Mouse (Mus musculus) lung, embryonic 15.5 days (tissue): ENCODE results near the gene Hsd17b14. TPM values are rescaled to one million over a fixed set of nuclear protein-coding genes. Genes with fewer than 3 reads are reported as not detected.

Experiments used
- ATAC-seq: fragments of 200-750 bp; cut with Nextera tagmentation; 2 replicates; pipeline ENCODE4 v1.8.0; 2017; ENCODE audit warnings: moderate number of reproducible peaks, borderline replicate concordance; ENCODE audit not compliant: low FRiP score, low TSS enrichment; ENCODE audit errors: extremely low read depth
- H3K27ac ChIP-seq: fragments of 300-500 bp; sonication (generic); 2 replicates; pipeline ENCODE4 v1.5.1; 2015; ENCODE audit warnings: moderate library complexity, mild to moderate bottlenecking, inconsistent platforms
- H3K27me3 ChIP-seq: fragments of 300-500 bp; sonication (generic); 2 replicates; pipeline ENCODE4 v1.6.1; 2015; ENCODE audit warnings: inconsistent platforms
- H3K36me3 ChIP-seq: fragments of 300-500 bp; sonication (generic); 2 replicates; pipeline ENCODE4 v1.6.1; 2015; ENCODE audit warnings: inconsistent platforms
- H3K4me1 ChIP-seq: fragments of 300-500 bp; sonication (generic); 2 replicates; pipeline ENCODE4 v1.6.1; 2015; ENCODE audit warnings: inconsistent platforms
- H3K4me2 ChIP-seq: fragments of 300-500 bp; sonication (generic); 2 replicates; pipeline ENCODE4 v1.6.1; 2015; ENCODE audit warnings: inconsistent platforms, mild to moderate bottlenecking, moderate library complexity
- H3K4me3 ChIP-seq: fragments of 300-500 bp; sonication (generic); 2 replicates; pipeline ENCODE4 v1.5.1; 2015; ENCODE audit warnings: mild to moderate bottlenecking, inconsistent platforms
- H3K9ac ChIP-seq: fragments of 300-500 bp; sonication (generic); 2 replicates; pipeline ENCODE4 v1.6.1; 2015; ENCODE audit warnings: inconsistent platforms
- H3K9me3 ChIP-seq: fragments of 300-500 bp; sonication (generic); 2 replicates; pipeline ENCODE4 v1.6.1; 2016; ENCODE audit warnings: inconsistent platforms
- WGBS: fragments of 180-500 bp; shearing (Covaris S2); methylation state at CpG from one replicate; pipeline ENCODE4 v1.1.7; 2015; 5-methylcytosine and 5-hydroxymethylcytosine counted together
- polyA plus RNA-seq: library from polyadenylated mRNA; unstranded; fragments of >200 nt; fragmentation: Nextera tagmentation; extraction: Ambion mirVana; gene quantifications from 2 replicates; pipeline ENCODE4 v1.2.1, GENCODE M21; 2015

Gene Hsd17b14
- polyA plus RNA-seq, 1 experiment from 2014 or later, result 1.7 TPM

DNA sequence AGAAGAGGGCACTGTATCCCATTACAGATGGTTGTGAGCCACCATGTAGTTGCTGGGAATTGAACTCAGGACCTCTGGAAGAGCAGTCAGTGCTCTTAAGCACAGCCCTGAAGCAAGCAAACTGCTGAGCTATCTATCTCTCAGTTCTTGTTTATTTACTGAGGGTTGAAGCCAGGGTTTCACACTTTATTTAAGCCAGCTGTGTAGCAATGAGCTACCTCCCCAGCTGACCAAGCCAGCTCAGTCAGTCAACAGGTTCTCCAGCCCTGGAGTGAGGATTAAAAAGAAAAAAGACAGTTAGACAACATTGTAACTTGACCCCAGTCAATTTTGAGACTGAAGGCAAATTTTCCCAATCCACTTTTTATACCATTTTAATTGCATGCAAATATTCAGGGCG lies 19.0 kb upstream of the Hsd17b14 start:
- WGBS, result 60% methylated on average over 1 of the region's 1 CpGs
- ATAC-seq, result no peak

DNA sequence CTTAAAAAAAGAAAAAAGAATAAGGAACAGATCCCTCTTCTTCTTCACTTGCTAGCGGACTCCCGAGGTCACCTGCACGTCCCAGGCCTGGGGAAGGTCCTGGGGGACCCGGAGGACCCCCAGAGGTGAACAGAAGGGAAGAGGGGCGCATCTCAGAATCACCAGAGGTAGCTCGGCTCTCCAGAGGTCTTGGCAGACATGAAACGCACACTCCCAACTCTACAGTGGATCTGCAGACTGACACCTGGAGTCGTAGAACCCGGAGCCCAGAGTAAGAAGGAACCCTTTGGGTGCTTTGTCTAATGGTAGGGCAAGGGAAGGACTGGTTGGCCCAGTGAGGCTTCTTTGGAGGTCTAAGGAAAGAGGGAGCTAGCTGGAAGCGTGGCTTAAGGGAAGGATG lies 17.1 kb upstream of the Hsd17b14 start:
- H3K9me3 ChIP-seq, result no peaks in the 10 kb centered on the region
- no peaks in the 10 kb centered on the region for H3K27me3 ChIP-seq
- no peak overlapping the region for H3K27ac ChIP-seq
- H3K9ac ChIP-seq, result peak overlapping the region; percentile 48
- peak overlapping the region; percentile 52 for H3K4me3 ChIP-seq
- H3K4me2 ChIP-seq, result peak overlapping the region; percentile 85
- H3K4me1 ChIP-seq, result peaks cover 8% of the 10 kb centered on the region
- no peaks in the 10 kb centered on the region for H3K36me3 ChIP-seq
- 79% methylated on average over 10 of the region's 10 CpGs for WGBS
- no peak for ATAC-seq

More for the DNA sequence above, 19.0 kb upstream of the Hsd17b14 start:
- Histone ChIP-seq H3K4me1 (peaks cover 11% of the 10 kb centered on the region), H3K27ac (no peak overlapping the region), H3K9ac (no peak overlapping the region), H3K4me2 (no peak overlapping the region), H3K27me3 (no peaks in the 10 kb centered on the region), H3K36me3 (no peaks in the 10 kb centered on the region), H3K9me3 (no peaks in the 10 kb centered on the region), H3K4me3 (no peak overlapping the region)

DNA sequence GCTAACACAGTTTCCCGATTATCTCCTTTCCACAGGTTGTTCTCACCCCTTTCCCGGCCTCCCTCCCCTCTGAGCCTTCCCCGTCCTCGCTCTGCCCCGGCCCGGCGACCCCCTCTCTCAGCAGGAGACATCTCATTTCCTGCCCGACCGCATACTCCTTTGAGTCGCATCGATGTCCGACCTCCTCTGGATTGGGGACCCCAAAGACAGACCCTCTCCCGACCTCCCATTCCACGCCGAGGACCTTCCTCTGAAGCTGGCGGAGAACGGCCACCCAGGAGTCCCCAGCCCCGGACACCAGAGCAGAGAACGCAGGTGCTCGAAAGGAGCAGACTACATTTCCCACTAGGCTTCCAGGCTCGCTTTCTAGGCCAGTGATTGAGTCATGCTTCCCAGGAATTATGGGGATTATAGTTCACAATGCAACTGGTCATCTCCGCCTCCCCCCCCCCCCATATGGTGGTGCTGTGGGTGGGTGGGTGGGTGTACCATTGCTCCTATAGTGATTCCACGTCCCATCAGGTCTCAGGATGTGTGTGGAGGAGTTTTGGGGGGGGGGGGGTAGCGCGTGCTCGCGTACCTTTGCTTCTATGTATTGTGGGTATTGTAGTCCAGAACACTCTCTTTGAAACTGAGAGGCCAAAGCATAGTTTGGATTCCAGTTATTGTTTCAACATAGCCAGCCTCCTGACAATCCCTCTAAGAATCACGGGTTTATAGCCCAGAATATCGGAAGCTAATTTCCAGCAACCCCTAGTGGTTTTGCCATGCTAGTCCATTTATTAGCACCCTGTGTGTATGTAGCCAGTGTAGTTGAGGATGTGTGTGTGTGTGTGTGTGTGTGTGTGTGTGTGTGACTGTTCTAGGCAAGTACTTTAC lies 16.3 kb upstream of the Hsd17b14 start:
- H3K4me1 ChIP-seq, result peaks cover 8% of the 10 kb centered on the region
- no peak overlapping the region for H3K27ac ChIP-seq
- H3K4me3 ChIP-seq, result peak overlapping the region; percentile 52
- 4% methylated on average over 28 of the region's 29 CpGs for WGBS
- peak; percentile 72 for ATAC-seq
- peak overlapping the region; percentile 85 for H3K4me2 ChIP-seq
- no peaks in the 10 kb centered on the region for H3K27me3 ChIP-seq
- no peaks in the 10 kb centered on the region for H3K9me3 ChIP-seq
- H3K36me3 ChIP-seq, result no peaks in the 10 kb centered on the region
- H3K9ac ChIP-seq, result peak overlapping the region; percentile 48

DNA sequence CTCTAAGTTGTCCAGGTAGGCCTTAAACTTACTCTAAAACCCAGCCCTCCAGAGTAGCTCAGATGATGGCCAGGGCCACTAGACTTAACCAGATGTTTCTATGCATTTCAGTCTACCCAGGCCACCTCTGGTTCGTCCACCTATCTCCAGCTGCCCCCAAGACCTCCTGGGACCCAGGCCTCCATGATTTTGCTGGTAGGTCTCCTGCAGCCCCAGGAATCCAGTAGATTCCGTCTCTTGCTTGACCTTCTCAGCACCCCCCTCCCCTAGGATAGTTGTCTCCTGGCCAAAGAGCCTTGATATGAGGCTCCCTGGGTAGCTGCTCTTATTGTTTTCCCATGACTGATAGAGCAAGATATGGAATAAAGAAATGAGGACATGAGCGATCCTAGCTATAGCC lies 15.6 kb upstream of the Hsd17b14 start:
- H3K27ac ChIP-seq, result no peak overlapping the region
- H3K9me3 ChIP-seq, result no peaks in the 10 kb centered on the region
- H3K4me3 ChIP-seq, result no peak overlapping the region
- H3K27me3 ChIP-seq, result no peaks in the 10 kb centered on the region
- no peak overlapping the region for H3K9ac ChIP-seq
- no peak for ATAC-seq
- no peak overlapping the region for H3K4me2 ChIP-seq
- peaks cover 8% of the 10 kb centered on the region for H3K4me1 ChIP-seq
- no peaks in the 10 kb centered on the region for H3K36me3 ChIP-seq
- 85% methylated on average over 3 of the region's 3 CpGs for WGBS

DNA sequence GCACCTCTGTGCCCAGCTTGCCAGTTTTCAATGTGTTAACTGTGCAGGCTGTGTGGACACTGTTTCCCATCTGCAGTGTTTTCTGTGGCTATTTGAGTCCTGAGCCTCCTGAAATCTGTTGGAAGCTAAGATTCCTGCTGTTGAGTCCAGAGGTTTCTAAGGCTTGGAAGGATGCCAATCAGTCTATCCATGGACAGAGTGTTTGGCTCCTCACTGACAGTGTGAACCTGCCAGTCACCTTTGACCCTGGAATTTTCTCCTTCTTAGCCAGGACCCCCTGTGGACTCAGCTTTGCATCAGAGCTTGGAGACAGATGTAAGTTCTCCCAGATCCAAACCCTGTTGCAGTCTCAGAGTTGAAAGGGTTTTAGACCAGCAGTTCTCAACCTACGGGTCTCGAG lies 14.5 kb upstream of the Hsd17b14 start:
- no peak overlapping the region for H3K4me3 ChIP-seq
- no peaks in the 10 kb centered on the region for H3K36me3 ChIP-seq
- H3K27ac ChIP-seq, result no peak overlapping the region
- H3K9me3 ChIP-seq, result no peaks in the 10 kb centered on the region; the same call in 1 of the 2 replicates
- no peaks in the 10 kb centered on the region for H3K27me3 ChIP-seq
- no peak for ATAC-seq
- no peak overlapping the region for H3K4me2 ChIP-seq
- WGBS, result 58% methylated on average over 2 of the region's 2 CpGs
- no peak overlapping the region for H3K9ac ChIP-seq
- H3K4me1 ChIP-seq, result peaks cover 8% of the 10 kb centered on the region

DNA sequence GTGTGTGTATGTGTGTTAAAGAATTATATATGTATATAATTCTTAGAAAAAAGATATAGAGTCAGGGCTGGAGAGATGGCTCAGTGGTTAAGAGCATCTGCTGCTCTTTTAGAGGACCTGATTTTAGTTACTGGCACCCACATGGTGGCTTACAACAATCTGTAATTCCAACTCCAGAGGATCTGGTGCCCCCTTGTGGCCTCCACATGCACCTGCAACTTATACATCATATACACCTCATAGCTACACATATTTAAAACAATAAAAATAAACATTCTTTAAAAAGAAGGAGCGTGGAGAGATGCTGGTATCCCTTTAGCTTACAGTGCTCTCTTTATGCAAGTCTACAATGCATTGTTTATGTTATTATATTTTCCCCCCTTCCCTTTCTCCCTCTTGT lies 10.2 kb upstream of the Hsd17b14 start:
- no peak overlapping the region for H3K4me3 ChIP-seq
- no peaks in the 10 kb centered on the region for H3K27me3 ChIP-seq
- H3K36me3 ChIP-seq, result no peaks in the 10 kb centered on the region
- H3K27ac ChIP-seq, result no peak overlapping the region
- H3K9me3 ChIP-seq, result no peaks in the 10 kb centered on the region; the same call in 1 of the 2 replicates
- H3K4me2 ChIP-seq, result no peak overlapping the region
- no peaks in the 10 kb centered on the region for H3K4me1 ChIP-seq
- H3K9ac ChIP-seq, result no peak overlapping the region
- no peak for ATAC-seq
- 83% methylated on average over 1 of the region's 1 CpGs for WGBS

DNA sequence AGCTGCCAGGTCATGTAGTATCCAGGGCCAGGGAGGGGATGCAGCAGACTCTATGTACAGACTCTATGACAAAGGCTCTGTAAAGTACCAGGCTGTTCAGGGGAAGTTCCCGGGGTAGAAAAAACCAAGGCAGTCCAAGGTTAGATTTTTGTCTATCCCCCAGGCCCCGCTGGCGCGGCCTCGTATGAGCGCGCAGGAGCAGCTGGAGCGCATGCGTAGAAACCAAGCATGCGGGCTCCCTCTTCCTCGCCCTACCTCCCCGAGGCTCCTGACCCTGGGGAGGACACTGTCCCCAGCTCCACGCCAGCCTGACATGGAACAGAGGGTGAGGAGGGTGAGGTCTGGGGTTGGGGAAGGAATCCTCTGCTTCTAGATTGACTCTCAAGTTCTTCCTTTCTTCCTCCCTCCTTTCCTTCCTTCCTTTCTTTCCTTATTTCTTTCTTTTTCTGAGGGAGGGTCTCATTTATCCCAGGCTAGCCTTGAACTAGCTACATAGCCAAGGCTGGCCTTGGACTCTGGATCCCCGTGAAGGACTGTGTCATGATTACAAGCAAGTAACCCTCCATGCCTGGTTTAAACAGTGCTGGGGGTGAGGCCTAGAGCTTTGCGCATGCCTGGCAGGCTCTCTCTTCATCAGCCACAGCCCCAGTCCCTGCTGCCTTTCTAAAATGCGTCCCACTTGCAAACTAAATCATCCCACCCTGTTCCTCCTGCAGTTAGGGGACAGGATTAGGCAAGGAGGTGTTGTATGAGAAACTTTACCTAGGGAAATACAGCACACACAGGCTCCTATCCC lies 4.9 kb upstream of the Hsd17b14 start:
- Histone ChIP-seq H3K27ac (no peak overlapping the region), H3K9ac (no peak overlapping the region), H3K27me3 (no peaks in the 10 kb centered on the region), H3K36me3 (no peaks in the 10 kb centered on the region), H3K9me3 (no peaks in the 10 kb centered on the region), H3K4me2 (no peak overlapping the region), H3K4me3 (no peak overlapping the region), H3K4me1 (no peaks in the 10 kb centered on the region)
- ATAC-seq, result no peak
- 85% methylated on average over 16 of the region's 16 CpGs for WGBS

DNA sequence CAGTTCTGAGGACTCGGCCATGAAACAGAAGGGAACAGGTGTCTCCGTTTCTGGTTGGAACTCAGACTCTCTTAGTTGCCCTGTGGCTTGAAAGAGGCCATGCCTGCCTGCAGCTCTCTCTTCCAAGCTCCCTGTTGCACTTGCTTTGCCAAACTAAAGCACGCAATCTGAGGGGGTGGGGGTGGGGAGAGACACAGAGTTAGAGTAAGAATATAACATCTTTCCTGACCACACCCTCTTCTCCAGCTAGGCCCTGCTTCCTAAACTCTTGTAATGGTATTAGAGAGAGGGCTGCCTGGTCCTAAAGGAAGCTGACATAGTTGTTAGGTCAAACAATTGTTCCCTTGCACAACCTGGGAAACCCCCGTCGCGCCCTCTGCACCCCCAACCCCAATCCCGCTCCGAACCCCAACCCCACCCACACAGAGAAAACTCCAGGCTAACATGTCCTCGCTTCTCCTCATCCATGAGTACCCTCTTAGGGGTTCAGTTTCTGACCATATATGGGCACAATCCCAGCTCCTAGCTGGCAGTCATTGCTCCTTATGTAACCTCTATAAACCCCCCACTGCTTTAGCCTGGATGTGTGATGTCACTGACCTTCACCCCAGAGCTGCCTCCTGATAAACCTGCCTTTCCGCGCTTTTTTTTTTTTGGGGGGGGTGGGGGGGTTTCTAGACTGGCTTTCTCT lies 3.7 kb upstream of the Hsd17b14 start:
- Histone ChIP-seq H3K4me1 (no peaks in the 10 kb centered on the region), H3K4me2 (no peak overlapping the region), H3K27ac (no peak overlapping the region), H3K27me3 (no peaks in the 10 kb centered on the region), H3K4me3 (no peak overlapping the region), H3K9me3 (no peaks in the 10 kb centered on the region), H3K9ac (no peak overlapping the region), H3K36me3 (no peaks in the 10 kb centered on the region)
- ATAC-seq, result no peak
- WGBS, result 74% methylated on average over 11 of the region's 11 CpGs

DNA sequence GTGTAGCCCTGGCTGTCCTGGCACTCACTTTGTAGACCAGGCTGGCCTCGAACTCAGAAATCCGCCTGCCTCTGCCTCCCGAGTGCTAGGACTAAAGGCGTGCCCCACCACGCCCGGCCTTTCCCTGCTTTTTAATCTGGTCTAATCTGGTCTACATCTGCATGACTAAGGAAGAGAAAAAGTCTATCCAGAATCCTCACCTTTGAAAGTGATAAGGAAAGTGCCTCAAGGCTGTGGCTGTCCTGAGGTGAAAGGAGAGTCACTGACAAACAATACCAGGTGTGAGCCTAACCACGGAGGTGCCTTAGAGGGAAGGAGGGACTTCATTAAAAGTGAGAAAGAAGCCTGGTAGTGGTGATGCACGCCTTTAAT lies 3.2 kb upstream of the Hsd17b14 start:
- no peak overlapping the region for H3K4me3 ChIP-seq
- H3K36me3 ChIP-seq, result no peaks in the 10 kb centered on the region
- no peaks in the 10 kb centered on the region for H3K27me3 ChIP-seq
- no peak for ATAC-seq
- no peak overlapping the region for H3K4me2 ChIP-seq
- H3K9me3 ChIP-seq, result no peaks in the 10 kb centered on the region
- no peaks in the 10 kb centered on the region for H3K4me1 ChIP-seq
- WGBS, result 75% methylated on average over 8 of the region's 8 CpGs
- H3K9ac ChIP-seq, result no peak overlapping the region
- H3K27ac ChIP-seq, result no peak overlapping the region

DNA sequence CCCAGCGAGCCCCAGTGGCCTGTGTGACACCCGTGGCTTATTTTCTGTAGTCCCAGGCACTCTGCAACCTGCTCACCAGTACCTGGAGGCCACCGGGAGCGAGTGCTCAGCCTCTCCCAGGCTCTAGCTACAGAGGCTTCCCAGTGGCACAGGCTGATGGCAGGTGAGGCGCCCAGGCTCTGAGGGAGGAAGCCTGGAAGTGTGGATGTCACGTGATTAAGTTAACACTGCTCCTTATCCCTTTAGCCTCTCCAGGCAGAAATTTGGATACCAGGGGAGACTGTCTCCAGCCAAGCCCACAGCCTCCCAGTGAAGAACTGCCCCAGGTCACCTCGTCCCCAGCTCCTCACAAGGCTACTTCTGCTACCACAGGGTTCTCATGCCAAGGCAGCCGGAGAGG lies 1.2 kb upstream of the Hsd17b14 start:
- WGBS, result 52% methylated on average over 8 of the region's 8 CpGs
- Histone ChIP-seq H3K4me2 (no peak overlapping the region), H3K36me3 (no peaks in the 10 kb centered on the region), H3K27ac (no peak overlapping the region), H3K4me3 (no peak overlapping the region), H3K27me3 (no peaks in the 10 kb centered on the region), H3K9ac (no peak overlapping the region), H3K9me3 (no peaks in the 10 kb centered on the region), H3K4me1 (0 out of 2 replicates have a peak, but pooled peaks cover 1% of the 10 kb centered on the region)
- no peak for ATAC-seq

DNA sequence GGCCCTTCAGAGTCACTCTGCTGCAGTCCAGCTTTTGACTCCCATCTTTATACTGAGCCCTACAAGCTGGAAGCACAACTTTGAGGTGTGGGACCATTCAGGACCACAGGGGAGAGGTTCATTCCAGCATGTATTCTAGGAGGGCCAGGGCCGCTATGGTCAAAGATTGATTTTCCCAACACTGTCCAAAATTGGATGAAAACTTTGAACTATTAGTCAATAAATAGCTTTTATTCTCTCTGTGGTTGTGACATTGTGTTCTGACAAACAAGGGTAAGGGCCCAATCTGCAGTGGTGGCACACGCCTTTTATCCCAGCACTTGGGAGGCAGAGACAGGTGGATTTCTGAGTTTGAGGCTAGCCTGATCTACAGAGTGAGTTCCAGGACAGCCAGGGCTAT lies 703 bp upstream of the Hsd17b14 start:
- Histone ChIP-seq H3K9me3 (no peaks in the 10 kb centered on the region), H3K36me3 (no peaks in the 10 kb centered on the region), H3K4me1 (0 out of 2 replicates have a peak, but pooled peaks cover 6% of the 10 kb centered on the region), H3K4me2 (no peak overlapping the region), H3K27me3 (no peaks in the 10 kb centered on the region), H3K4me3 (no peak overlapping the region), H3K9ac (no peak overlapping the region), H3K27ac (no peak overlapping the region)
- 91% methylated on average over 2 of the region's 2 CpGs for WGBS
- ATAC-seq, result no peak
